Mouse (Mus musculus) liver, embryonic 14.5 days (tissue): ENCODE measurements around the gene Borcs5.

Experiments used
- CTCF ChIP-seq: IDR thresholded peaks from 2 replicates; pipeline ENCODE4 v1.5.1; 2016; ENCODE audit warnings: antibody characterized with exemption, low read depth, control low read depth
- EP300 ChIP-seq: IDR thresholded peaks from 2 replicates; pipeline ENCODE4 v1.6.1; 2016; ENCODE audit warnings: antibody characterized with exemption, low read depth

GRCm38 (mm10) chr6:134664573-134664972 is 25.3 kb downstream of the Borcs5 start:
- TF ChIP-seq CTCF: no peak
- no peak for TF ChIP-seq EP300
